Mouse (Mus musculus): Measurements from ENCODE around the gene Barhl1. TPM values are rescaled to one million over a fixed set of nuclear protein-coding genes. Genes with fewer than 3 reads are reported as not detected.

Gene Barhl1
- total and polyA plus RNA-seq, 3 experiments = 0.24 TPM; not detected in 2

DNA sequence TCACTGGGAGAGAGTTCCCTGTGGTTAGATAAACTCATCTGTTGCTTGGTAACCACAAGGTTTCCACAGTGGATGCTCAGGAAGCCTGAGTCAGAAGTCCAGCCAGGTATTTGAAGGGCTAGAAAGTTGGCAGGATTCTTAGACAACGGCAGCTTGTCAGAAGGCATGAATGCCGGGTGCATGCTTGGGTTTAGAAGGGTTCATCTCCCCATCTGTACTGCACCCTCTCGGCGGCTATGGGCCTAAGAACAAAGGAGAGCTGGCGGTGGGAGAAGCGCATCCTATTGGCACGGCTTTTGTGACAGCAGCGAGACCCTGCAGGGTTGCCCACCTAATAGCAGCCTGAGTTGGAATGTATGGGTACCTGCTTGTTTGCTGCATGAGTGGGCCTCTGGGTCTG is 14.2 kb downstream of the Barhl1 start:
- TF ChIP-seq USF1 (IDR thresholded peaks at IDR 0.05; ENCODE audit: low read depth, low read length) (no peak), HCFC1 (IDR thresholded peaks at IDR 0.05; ENCODE audit: low read depth, low read length) (no peak), IRF4 (IDR thresholded peaks at IDR 0.05; ENCODE audit: low read depth, low read length) (no peak), POLR2AphosphoS2 (IDR thresholded peaks at IDR 0.05; ENCODE audit: low read depth, low read length) (no peak), BHLHE40 (IDR thresholded peaks at IDR 0.05; ENCODE audit: low read depth, low read length) (no peak), ELF1 (IDR thresholded peaks at IDR 0.05; ENCODE audit: low read depth, low read length) (no peak), CTCF (conservative IDR thresholded peaks at IDR 0.05 in 1 of 2, IDR thresholded peaks at IDR 0.05 in 1 of 2; ENCODE audit: low read depth in 2 of 2, low read length in 2 of 2) (no peak), UBTF (IDR thresholded peaks at IDR 0.05; ENCODE audit: low read depth, low read length) (no peak)
- Histone ChIP-seq H3K9ac (ENCODE audit: insufficient read depth, low read depth) (no peak overlapping the region), H3K4me2 (ENCODE audit: insufficient read depth, low read depth, poor library complexity, severe bottlenecking) (no peak overlapping the region), H3K4me3 (replicated peaks in 1 of 3; ENCODE audit: low read depth in 2 of 3, low read length in 2 of 3, poor library complexity in 1 of 3) (no peak overlapping the region), H3K9me3 (replicated peaks; ENCODE audit: low read length) (no peaks in the 10 kb centered on the region), H3K79me2 (replicated peaks; ENCODE audit: control insufficient read depth, extremely low read depth, insufficient read depth, poor library complexity, severe bottlenecking) (no peaks in the 10 kb centered on the region), H3K27ac (ENCODE audit: insufficient read depth, low read depth) (no peak overlapping the region), H3K36me3 (replicated peaks in 1 of 2; ENCODE audit: control insufficient read depth in 1 of 2, insufficient read depth in 1 of 2, low read length in 1 of 2) (peaks cover 42 to 93% of the 10 kb centered on the region in 2 experiments), H3K4me1 (ENCODE audit: control insufficient read depth in 1 of 2, insufficient read depth in 2 of 2) (peaks cover 0 to 59% of the 10 kb centered on the region in 2 experiments; a peak in 2 of 4 replicates), H3K27me3 (replicated peaks) (no peaks in the 10 kb centered on the region)
- dilution Hi-C loops (cut with MboI; ENCODE audit: extremely low pct_ligation_motif_present, extremely low pct_unique_long_range_greater_than_20kb, low sequenced_read_pairs) = no loop called here
- in situ Hi-C loops (cut with MboI; ENCODE audit: low pct_ligation_motif_present, low pct_unique_long_range_greater_than_20kb, low sequenced_read_pairs) = no loop called here
- no peak for DNase-seq (ENCODE audit: extremely low read depth)

DNA sequence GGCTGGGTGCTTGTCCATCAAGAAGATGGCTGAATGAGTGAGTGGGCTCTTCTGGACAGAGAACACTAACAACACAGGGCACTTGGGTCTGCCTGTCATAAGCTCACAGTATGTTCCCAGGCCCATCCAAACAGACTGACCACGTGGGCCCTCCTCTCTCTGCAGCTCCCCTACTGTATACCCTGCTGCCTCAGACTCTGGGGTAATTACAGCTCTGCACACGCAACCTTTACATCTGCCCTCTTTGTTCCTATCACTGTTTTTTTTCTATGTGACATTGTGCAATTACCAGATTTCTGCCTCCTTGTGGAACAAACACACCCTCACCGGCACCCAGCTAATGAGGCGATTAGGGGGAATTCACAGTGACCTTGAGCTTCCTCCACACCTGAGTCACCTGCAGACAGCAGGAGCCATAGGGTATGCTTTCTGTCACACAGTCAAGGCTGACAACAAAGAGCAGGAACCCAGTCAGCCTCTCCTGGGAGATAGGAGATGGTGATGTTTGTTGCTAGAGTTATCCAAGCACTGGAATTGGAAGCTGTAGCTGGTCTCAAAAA is 19.0 kb downstream of the Barhl1 start:
- Histone ChIP-seq H3K36me3 (replicated peaks in 1 of 2; ENCODE audit: control insufficient read depth in 1 of 2, insufficient read depth in 1 of 2, low read length in 1 of 2) (peaks cover 74 to 98% of the 10 kb centered on the region in 2 experiments), H3K4me2 (ENCODE audit: insufficient read depth, low read depth, poor library complexity, severe bottlenecking) (no peak overlapping the region), H3K4me1 (ENCODE audit: control insufficient read depth in 1 of 2, insufficient read depth in 2 of 2) (peaks cover 0 to 12% of the 10 kb centered on the region in 2 experiments; a peak in 2 of 4 replicates), H3K27me3 (replicated peaks) (no peaks in the 10 kb centered on the region), H3K9ac (ENCODE audit: insufficient read depth, low read depth) (no peak overlapping the region), H3K27ac (ENCODE audit: insufficient read depth, low read depth) (no peak overlapping the region), H3K9me3 (replicated peaks; ENCODE audit: low read length) (no peaks in the 10 kb centered on the region), H3K4me3 (replicated peaks in 1 of 3; ENCODE audit: low read depth in 2 of 3, low read length in 2 of 3, poor library complexity in 1 of 3) (no peak overlapping the region), H3K79me2 (replicated peaks; ENCODE audit: control insufficient read depth, extremely low read depth, insufficient read depth, poor library complexity, severe bottlenecking) (no peaks in the 10 kb centered on the region)
- TF ChIP-seq TBP (conservative IDR thresholded peaks at IDR 0.05; ENCODE audit: low read depth, low read length) (no peak), RCOR1 (conservative IDR thresholded peaks at IDR 0.05; ENCODE audit: low read depth, low read length) (no peak)
- in situ Hi-C loops (cut with MboI; ENCODE audit: low pct_ligation_motif_present, low pct_unique_long_range_greater_than_20kb, low sequenced_read_pairs) (no loop called here), dilution Hi-C loops (cut with MboI; ENCODE audit: extremely low pct_ligation_motif_present, extremely low pct_unique_long_range_greater_than_20kb, low sequenced_read_pairs) (no loop called here)
- DNase-seq (ENCODE audit: extremely low read depth) = no peak

DNA sequence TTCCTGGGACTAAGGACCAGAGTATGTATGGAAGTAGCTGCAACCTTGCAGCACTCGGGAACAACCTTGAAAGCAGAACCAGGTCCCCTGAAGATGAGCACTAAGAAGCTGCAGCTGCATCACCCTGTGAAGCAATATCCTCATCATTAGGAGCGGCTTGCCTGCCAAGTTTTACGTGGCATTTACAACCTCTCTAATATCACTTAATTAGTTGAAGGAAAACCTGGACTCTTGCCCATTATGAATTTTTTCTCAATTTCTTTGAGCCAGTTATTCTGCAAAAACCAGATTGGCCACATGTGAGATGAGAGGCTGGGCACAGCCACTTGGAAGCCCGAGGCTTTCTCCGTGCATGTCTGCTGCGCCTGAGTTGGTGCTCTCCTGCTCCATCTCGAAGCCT is 20.6 kb downstream of the Barhl1 start:
- Histone ChIP-seq H3K79me2 (replicated peaks; ENCODE audit: control insufficient read depth, extremely low read depth, insufficient read depth, poor library complexity, severe bottlenecking) (no peaks in the 10 kb centered on the region), H3K4me1 (ENCODE audit: control insufficient read depth in 1 of 2, insufficient read depth in 2 of 2) (peaks cover 0 to 11% of the 10 kb centered on the region in 2 experiments; a peak in 2 of 4 replicates), H3K27me3 (replicated peaks) (no peaks in the 10 kb centered on the region), H3K27ac (ENCODE audit: insufficient read depth, low read depth) (no peak overlapping the region), H3K4me2 (ENCODE audit: insufficient read depth, low read depth, poor library complexity, severe bottlenecking) (no peak overlapping the region), H3K9me3 (replicated peaks; ENCODE audit: low read length) (no peaks in the 10 kb centered on the region), H3K4me3 (replicated peaks in 1 of 3; ENCODE audit: low read depth in 2 of 3, low read length in 2 of 3, poor library complexity in 1 of 3) (no peak overlapping the region), H3K9ac (ENCODE audit: insufficient read depth, low read depth) (no peak overlapping the region), H3K36me3 (replicated peaks in 1 of 2; ENCODE audit: control insufficient read depth in 1 of 2, insufficient read depth in 1 of 2, low read length in 1 of 2) (peaks cover 76 to 98% of the 10 kb centered on the region in 2 experiments)
- DNase-seq (ENCODE audit: extremely low read depth) = no peak
- dilution Hi-C loops (cut with MboI; ENCODE audit: extremely low pct_ligation_motif_present, extremely low pct_unique_long_range_greater_than_20kb, low sequenced_read_pairs) (no loop called here), in situ Hi-C loops (cut with MboI; ENCODE audit: low pct_ligation_motif_present, low pct_unique_long_range_greater_than_20kb, low sequenced_read_pairs) (no loop called here)
- TF ChIP-seq CHD1 (IDR thresholded peaks at IDR 0.05; ENCODE audit: low read depth, low read length) = no peak
- no peak for TF ChIP-seq CHD2 (IDR thresholded peaks at IDR 0.05; ENCODE audit: low read length)
- TF ChIP-seq EP300 (IDR thresholded peaks at IDR 0.05; ENCODE audit: low read length) = no peak
- no peak for TF ChIP-seq SIN3A (IDR thresholded peaks at IDR 0.05; ENCODE audit: low read length)
- TF ChIP-seq RCOR1 (conservative IDR thresholded peaks at IDR 0.05; ENCODE audit: low read depth, low read length) = no peak
- TF ChIP-seq POLR2A (IDR thresholded peaks at IDR 0.05; ENCODE audit: low read depth, low read length) = no peak
- no peak for TF ChIP-seq MAZ (IDR thresholded peaks at IDR 0.05; ENCODE audit: low read depth, low read length)
- TF ChIP-seq CTCF (conservative IDR thresholded peaks at IDR 0.05 in 1 of 2, IDR thresholded peaks at IDR 0.05 in 1 of 2; ENCODE audit: low read depth in 2 of 2, low read length in 2 of 2) = no peak
- TF ChIP-seq POLR2AphosphoS2 (IDR thresholded peaks at IDR 0.05; ENCODE audit: low read depth, low read length) = no peak
- no peak for TF ChIP-seq USF2 (conservative IDR thresholded peaks at IDR 0.05; ENCODE audit: low read depth, low read length)
- no peak for TF ChIP-seq MAX (IDR thresholded peaks at IDR 0.05; ENCODE audit: low read length)

Measured in CH12.LX (cell line).